Mouse (Mus musculus): ENCODE measurements around the gene Masp1.

DNA sequence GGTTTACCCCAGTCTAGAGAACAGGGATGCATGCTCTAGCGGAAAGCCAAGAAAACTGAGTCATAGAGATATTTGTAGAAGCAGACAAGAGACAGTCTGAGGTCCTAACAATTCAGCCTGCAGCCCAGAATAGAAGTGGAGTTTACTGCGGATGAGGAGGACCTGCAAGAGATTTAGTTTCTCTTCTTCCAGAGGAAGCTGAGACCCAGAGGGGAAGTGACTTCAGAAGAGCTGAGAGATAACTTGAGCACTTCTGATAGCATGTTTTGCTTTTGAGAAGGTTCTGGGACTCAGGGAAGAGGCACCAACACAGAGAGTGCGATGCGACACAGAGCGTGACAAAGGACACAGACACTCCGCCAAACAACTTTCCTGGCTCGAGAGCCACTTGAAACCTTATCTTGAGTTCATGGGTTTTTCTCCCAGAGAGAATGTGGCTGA is 21.9 kb downstream of the Masp1 start:
- TF ChIP-seq POLR2A (IDR thresholded peaks at IDR 0.05; ENCODE audit: borderline replicate concordance, extremely low read depth, low read depth, low read length) (no peak), CTCF (IDR thresholded peaks at IDR 0.05; ENCODE audit: insufficient read depth, low read length) (no peak)

All from lung, adult 2 months (tissue).